ENCODE assay signal across 25 mouse cellular contexts in the genomic region with DNA sequence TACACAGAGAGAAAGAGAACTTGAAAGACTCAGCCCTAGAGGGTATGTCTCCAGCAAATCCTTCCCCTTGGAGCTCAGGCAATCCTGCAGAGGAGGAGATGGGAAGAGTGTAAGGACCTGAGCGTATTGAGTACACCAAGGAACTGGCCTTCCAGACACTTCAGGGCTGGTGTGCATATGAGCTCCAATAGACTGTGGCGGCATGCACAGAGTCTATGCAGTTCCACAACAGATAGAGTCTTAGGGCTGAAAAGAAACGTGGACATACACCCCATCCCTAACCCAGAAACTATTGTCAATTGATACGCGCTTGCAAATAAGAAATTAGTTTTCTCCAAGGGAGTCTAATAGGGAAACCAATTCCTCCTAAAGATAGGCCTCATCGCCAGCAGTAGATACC.
DNase-seq lines count a peak whose midpoint lies in the region; ATAC-seq lines count a peak whose summit lies in the region.
"Had no signal": no experiment of that assay in that cellular context is flagged by ENCODE, and none has a peak within 500 bp of the region (broad histone marks: within the 10 kb centered on the region; RNA-seq: fewer than 3 reads in every experiment).

No protein-coding gene starts in this region.

- H3K4me1 ChIP-seq in heart, embryonic 12.5 days (replicated peaks): no peaks in the 10 kb centered on the region
- H3K4me1 ChIP-seq: forebrain, embryonic 10.5 days; forebrain, embryonic 13.5 days; heart, embryonic 13.5 days; hindbrain, embryonic 12.5 days; hindbrain, embryonic 15.5 days had no signal

- WGBS in heart, embryonic 12.5 days: 83% methylated on average over 6 of the region's 6 CpGs

- DNase-seq in CD4-positive helper T cell, adult 2 months (ENCODE audit: low read depth, low spot score): peak; percentile 23
- peak; percentile 55 for DNase-seq in thymus, postnatal 25 days
- no peak for DNase-seq in cerebellum, adult 9-10 months
- no peak for DNase-seq in spleen, postnatal 10 days (ENCODE audit: low spot score in 2 of 2)
- DNase-seq: adrenal gland, adult 2 months; adrenal gland, postnatal 14 days; cerebellum, adult 11 months; cerebellum, adult 2 months; cerebellum, postnatal 10 days; forebrain, postnatal 0 days; gastrocnemius, postnatal 25 days; heart, adult 18-20 months; heart, postnatal 14 days had no signal

- no peaks in the 10 kb centered on the region for H3K36me3 ChIP-seq in heart, embryonic 12.5 days
- H3K36me3 ChIP-seq: forebrain, embryonic 10.5 days; G1E; heart, embryonic 13.5 days; hindbrain, embryonic 12.5 days; hindbrain, embryonic 15.5 days had no signal

- H3K9me3 ChIP-seq in heart, embryonic 12.5 days (replicated peaks): no peaks in the 10 kb centered on the region
- H3K9me3 ChIP-seq: forebrain, embryonic 10.5 days; forebrain, embryonic 13.5 days; heart, embryonic 13.5 days; hindbrain, embryonic 12.5 days; hindbrain, embryonic 15.5 days had no signal

- peak; percentile 53 for ATAC-seq in CD4-positive, CD25-positive, alpha-beta regulatory T cell, adult 4 months
- ATAC-seq in inflammation-experienced regulatory T-cells, adult 6 months: peak; percentile 17
- no peak for ATAC-seq in heart, embryonic 12.5 days (ENCODE audit: insufficient number of reproducible peaks, low FRiP score)
- ATAC-seq: forebrain, embryonic 13.5 days; forebrain, postnatal 0 days; intestine, embryonic 16.5 days; Patski had no signal

- H3K4me2 ChIP-seq in heart, embryonic 12.5 days: no peak overlapping the region
- H3K4me2 ChIP-seq: forebrain, embryonic 13.5 days; heart, embryonic 13.5 days; hindbrain, embryonic 12.5 days; hindbrain, embryonic 15.5 days had no signal

- H3K27me3 ChIP-seq in heart, embryonic 12.5 days (replicated peaks): no peaks in the 10 kb centered on the region
- H3K27me3 ChIP-seq: CH12.LX; forebrain, embryonic 13.5 days; heart, embryonic 13.5 days; hindbrain, embryonic 12.5 days; hindbrain, embryonic 15.5 days; Patski had no signal

- H3K27ac ChIP-seq in heart, embryonic 12.5 days (ENCODE audit: poor library complexity, severe bottlenecking): no peak overlapping the region
- H3K27ac ChIP-seq: forebrain, embryonic 10.5 days; forebrain, embryonic 13.5 days; heart, embryonic 13.5 days; hindbrain, embryonic 12.5 days; hindbrain, embryonic 15.5 days had no signal

- H3K4me3 ChIP-seq in heart, embryonic 12.5 days: no peak overlapping the region
- H3K4me3 ChIP-seq: forebrain, embryonic 10.5 days; forebrain, embryonic 13.5 days; heart, embryonic 13.5 days; hindbrain, embryonic 12.5 days; hindbrain, embryonic 15.5 days had no signal

- H3K9ac ChIP-seq in heart, embryonic 12.5 days: no peak overlapping the region
- H3K9ac ChIP-seq: forebrain, embryonic 13.5 days; forebrain, postnatal 0 days; heart, embryonic 13.5 days; hindbrain, embryonic 12.5 days; hindbrain, embryonic 15.5 days had no signal

Comparison
In these comparisons a context has a peak if more than half of its experiments do, and no peak if none do; other contexts are left out.
1. DNase-seq: peak in CD4-positive helper T cell, adult 2 months (single experiment) and thymus, postnatal 25 days (single experiment); none in cerebellum, adult 9-10 months (single experiment) and spleen, postnatal 10 days (0 of 2).